Mouse (Mus musculus): ENCODE results near the gene Tsc2.

The Tsc2 gene

DNA sequence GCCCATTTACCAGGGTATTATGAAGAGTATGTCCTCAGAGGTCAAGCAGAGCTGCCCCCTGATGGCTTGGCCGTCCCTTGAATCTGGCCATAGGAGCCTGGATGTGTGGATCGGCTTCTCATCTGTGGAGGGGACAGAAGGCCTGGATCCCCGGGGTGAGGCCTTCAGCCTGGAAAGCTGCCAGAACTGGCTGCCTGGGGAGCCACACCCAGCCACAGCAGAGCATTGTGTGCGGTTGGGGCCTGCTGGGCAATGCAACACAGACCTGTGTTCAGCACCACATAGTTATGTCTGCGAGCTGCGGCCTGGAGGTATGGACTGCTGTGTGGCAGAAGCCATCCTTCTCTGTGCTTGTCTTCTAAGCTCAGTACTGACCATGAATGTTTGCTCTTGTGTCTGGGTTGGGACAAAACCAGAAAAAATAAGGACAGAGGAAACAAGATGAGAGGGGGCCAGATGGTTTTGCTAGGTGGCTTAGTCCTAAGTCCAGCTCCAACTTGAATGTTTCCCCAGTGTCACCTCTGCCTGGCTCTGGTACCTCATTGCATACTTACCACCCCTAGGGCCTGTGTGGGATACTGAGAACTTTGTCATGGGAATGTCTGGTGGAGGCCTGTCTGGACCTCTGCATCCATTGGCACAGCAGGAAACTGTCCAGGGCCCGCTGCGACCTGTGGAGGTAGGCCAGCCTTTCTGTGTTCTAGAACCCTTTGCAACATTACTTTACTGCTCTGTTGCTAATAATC, 65.2 kb downstream of the Tsc2 start:
- DNase-seq (ENCODE audit: low spot score), result peak; percentile 43

DNA sequence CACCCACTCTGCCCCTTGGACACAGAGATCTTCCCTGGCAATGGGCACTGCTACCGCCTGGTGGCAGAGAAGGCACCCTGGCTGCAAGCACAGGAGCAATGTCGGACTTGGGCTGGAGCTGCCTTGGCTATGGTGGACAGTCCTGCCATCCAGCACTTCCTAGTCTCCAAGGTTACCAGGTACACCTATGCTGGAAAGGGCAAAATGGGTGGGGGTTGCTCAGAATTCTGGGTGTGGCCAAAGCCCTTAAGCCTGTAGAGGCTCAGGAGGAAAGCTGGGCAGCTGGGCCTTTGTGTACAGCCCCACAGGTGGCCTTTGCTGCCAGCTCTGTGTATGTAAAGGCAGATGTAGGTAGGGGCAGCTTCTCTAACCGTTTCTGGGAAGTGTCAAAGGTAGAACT, 66.6 kb downstream of the Tsc2 start:
- no peak for DNase-seq (ENCODE audit: low spot score)

DNA sequence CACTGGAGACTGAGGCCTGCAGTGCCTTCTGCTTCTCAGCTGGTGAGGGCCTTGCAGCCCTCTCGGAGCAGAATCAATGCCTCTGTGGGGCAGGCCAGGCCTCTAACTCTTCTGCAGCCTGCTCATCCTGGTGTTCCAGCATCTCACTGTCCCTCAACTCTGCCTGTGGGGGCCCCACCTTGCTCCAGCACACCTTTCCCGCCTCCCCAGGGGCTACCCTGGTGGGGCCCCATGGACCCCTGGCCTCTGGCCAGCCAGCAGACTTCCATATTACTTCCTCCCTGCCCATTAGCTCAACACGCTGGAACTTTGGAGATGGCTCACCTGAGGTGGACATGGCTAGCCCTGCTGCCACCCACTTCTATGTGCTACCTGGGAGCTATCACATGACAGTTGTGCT, 67.3 kb downstream of the Tsc2 start:
- no peak for DNase-seq (ENCODE audit: low spot score)

DNA sequence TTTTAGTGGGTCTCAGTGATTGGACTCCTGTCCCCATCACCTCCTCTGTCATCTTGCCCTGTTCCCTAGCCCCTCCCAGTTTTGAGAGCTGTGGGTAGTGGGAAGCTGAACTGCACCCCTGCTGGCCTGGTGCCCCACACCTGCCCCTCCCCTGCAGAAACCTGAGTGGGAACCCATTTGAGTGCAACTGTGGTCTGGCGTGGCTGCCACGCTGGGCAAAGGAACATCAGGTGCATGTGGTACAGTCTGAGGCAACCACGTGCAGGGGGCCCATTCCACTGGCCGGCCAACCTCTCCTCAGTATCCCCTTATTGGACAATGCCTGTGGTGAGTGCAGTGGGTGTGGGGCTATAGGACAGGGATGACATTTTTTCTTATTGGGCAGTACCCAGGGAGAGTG, 68.0 kb downstream of the Tsc2 start:
- DNase-seq (ENCODE audit: low spot score), result no peak

DNA sequence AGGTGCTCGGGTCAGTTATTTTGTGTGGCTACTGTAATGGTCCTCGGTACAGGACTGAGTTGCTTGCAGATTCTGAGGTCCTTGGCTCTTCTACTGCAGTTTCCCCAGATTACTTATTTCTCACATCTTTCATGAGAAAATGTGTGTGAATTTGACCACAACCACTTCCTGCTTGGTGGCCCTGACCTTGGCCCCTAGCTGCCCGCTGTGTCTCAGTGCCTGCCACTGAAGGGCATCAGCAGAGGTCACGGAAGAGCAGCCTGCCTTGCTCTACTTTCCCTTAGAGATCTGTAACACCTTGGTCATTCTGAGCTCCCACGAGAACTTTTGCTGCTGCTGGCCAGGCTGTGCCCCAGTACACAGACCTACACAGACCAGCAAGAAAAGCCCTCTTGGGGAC, 68.8 kb downstream of the Tsc2 start:
- DNase-seq (ENCODE audit: low spot score), result no peak

DNA sequence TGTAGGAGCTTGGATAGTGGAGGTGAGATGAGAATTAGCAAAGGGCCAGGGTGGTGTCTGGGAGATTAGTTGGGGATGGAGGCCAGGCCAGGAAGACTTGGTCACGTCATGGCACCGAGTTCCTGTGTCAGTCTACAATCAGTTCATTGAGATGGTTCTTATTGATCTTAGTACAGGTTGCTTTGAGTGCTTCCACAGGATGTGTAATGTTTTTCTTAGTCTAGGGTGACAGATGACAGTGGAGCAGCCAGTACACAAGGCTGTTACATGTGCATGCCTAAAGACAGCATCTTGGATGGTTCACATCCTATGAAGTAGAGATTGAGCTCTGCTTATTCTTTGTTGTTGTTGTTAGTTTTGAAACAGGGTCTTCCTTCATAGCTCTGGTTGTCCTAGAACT, 70.8 kb downstream of the Tsc2 start:
- no peak for DNase-seq (ENCODE audit: low spot score)

DNA sequence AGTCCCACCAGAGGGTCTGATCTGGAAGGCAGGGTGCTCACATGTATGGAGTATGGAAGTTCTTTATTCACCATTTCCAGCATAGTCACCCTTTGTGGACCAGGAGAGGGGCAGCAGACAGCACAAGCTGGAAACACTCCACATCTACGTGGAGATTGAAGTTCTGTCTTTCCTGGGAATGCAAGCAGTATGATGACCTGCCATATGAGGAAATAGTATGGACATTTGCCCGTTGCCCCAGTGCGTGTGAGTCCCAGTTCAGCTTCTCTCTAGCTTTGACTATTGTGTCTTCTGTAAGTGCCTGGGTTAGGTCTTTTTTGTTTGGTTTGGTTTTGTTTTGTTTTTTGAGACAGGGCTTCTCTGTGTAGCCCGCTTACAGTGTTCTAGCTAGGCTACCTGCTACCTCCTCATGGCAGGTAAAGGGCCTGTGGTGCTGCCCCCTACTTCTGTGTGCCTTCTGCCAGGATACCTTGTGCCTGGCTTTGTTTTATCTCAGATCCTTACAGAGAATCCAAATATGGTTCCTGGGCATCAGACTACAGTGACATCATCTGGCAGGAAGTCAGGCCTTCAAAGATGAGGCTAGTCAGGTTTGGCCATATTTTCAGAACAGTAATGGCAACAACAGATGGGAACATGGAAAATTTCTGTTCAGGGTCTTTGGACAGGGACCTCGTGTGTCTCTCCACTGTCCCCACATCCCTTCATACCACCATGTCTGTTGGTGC, 72.0 kb downstream of the Tsc2 start:
- no peak for DNase-seq (ENCODE audit: low spot score)

DNA sequence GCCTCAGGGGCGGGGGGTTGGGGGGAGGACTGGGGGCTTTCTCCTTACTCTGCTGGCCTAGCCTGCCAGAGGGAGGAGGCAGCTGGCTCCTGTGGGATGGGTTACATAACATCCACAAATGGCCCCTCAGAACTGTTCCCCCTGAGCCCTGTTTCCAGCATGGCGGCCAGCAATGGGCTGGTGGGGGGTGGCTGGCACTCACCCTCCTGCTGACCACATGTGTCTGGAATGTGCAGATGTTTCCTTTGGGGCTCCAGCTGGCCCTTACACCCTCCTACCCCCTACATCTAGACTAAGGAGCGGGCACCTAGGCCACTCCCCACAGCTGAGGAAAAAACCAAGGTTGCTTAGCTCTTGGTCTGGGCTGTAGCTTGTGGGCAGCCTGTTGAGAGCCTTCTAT, 73.3 kb downstream of the Tsc2 start:
- no peak for DNase-seq (ENCODE audit: low spot score)

DNA sequence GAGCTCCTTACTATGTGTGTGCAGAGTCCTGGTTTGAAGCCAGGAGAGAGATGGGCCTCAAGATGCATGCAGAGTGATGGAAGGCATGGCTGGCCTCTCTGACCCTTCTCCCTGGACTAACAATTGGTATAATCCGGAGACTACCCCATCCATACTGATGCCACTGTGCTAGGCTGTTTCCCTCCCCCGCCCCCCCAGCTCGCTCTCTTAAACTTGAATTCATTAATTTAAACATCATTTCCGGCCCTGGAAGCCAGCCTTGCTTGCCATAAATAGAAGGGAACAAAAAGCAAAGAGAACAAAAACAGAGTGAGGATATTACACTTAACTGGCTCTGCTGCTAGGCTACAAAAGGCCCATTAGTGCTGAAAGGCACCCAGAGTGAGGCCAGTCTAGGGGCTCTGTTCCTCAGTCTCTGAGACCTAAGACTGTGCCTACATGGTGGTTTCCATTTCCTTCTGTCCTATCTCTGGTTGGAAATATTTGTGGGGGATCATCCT, 73.8 kb downstream of the Tsc2 start:
- no peak for DNase-seq (ENCODE audit: low spot score)

DNA sequence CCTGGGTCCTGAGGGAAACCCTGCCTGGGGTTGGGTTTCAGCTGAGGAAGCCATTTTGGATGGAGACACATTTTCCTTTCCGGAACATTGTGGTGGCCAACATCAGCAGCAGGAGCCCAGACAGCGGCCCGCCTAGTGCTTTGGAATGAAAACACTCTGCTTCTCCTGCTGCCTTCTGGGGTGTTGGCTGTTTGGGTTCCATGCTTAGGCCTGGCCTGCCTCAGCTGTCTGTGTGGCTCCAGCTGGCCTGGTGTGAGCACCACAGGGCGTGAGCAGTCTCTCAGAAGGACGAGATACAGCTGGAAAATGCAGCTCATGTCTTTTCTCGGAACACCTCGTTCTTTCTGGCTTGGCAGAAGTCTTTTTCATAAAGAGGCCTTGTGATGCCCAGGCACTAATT, 75.3 kb downstream of the Tsc2 start:
- DNase-seq (ENCODE audit: low spot score), result no peak

DNA sequence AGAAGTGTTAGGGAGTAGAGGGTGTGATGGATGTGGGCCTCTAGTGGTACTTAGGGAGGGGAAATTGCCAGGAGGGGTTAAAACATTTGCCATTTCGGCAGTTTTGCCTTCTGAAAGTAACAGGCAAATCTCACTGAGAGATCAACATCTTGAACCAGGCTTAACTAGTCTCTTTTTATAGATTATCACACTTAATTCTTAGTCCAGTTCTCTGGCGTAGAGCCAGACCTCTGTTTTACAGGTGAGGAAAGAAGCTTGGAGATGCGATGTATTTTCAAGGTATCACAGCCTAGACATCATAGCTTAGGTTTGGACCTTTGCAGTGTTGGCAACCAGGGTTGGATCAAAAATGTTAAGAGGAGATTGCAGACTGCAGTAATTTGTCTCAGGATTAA, 81.4 kb downstream of the Tsc2 start:
- DNase-seq (ENCODE audit: low spot score), result no peak

DNA sequence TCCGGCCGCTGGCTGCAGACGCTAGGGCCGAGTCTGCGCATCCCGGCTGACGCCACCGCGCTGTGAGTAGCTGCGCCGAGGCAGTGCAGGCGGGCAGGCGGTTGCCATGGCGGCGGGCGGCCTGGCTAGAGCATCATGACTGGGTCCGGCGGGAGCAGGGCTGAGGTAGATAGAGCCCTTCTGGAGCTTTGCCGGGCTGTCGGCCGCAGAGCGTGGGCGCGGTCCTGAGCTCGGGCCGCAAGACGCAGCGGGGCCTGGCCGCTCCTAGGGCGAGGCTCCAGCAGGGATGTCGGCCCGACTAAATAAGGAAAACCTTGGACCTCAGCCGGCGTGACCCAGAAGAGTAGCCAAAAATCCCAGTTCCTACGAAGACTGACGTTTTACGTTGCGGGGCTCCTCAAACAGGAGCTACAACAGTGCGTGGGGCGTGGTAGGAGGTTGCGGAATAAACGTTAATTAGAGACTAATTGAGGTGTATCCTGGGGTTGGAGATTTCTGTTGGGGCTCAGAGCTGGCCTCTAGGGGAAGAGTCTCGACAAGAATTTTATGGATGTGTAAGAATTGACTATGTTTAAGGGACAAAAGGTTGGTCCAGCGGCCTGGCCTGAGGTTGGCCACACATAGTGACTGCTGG, 81.9 kb downstream of the Tsc2 start:
- DNase-seq (ENCODE audit: low spot score), result peak; percentile 58

DNA sequence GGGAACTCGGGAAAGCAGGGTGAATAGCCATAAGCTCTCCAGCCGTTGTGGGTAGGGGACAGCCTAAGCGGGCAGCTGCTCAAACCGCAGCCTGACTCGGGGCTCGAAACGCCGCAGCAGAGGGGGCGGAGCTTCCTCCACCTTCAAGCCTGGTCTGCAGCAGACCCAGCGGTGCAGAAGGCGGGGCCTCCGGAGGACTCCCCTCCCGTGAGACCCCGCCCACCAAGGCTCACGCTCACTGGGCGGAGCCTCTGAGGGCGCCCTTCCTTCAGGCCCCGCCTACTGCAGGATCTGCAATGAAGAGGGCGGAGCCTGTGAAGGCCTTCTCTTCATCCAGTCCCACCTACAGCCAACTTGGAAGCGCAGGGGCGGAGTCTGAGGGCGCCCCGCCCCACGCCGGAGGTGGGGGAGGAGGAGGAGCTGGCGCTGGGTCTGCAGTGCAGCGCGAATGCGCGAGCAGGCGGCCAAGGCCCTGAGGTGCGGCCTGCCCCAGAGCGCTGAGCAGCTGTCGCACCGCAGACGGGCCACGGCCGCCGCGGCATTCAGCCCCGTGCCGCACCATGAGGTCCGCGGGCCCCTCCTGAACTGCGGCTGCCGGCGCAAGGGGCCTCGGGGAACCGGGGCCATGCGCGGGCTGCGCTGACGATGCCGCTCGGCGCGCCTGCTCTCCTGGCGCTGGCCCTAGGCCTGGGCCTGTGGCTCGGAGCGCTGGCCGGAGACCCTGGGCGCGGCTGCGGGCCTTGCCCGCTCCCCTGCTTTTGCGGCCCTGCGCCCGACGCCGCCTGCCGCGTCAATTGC, 82.6 kb downstream of the Tsc2 start, which contains the start of gene Pkd1:
Gene Pkd1 (plus strand): TSS at position 217 of the 798 bp plus-strand sequence.
- peak; percentile 100 for DNase-seq (ENCODE audit: low spot score)

DNA sequence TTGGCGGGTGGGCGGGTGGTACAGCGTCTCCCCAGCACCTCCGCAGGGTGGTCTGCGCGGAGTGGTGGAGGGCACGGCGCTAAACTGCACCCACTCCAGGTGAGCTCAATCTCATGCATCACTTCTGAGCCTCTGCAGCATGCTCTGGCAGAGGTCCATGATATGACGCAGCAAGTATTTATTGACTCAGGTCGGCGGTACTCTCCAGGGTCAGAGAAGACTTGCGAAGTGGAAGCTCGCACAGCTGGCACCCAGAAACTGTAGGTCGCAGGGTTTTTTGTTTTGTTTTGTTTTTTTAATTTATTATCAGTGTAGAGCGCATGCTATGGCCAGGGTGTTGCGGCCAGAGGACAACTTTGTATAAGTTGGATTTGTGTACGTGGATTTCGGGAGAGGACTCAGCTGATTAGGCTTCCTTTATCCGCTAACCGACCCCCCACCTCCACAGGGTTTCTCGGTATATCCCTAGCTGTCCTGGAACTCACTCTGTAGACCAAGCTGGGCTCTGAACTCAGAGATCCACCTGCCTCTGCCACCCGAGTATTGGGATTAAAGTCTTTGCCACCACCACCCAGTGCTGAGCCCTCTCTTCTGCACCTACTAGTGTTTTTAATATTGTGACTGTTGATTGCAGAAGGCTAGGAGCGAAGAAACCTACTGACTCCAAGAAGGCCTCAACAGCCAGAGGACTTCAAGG, 83.4 kb downstream of the Tsc2 start:
- DNase-seq (ENCODE audit: low spot score), result peak; percentile 64

DNA sequence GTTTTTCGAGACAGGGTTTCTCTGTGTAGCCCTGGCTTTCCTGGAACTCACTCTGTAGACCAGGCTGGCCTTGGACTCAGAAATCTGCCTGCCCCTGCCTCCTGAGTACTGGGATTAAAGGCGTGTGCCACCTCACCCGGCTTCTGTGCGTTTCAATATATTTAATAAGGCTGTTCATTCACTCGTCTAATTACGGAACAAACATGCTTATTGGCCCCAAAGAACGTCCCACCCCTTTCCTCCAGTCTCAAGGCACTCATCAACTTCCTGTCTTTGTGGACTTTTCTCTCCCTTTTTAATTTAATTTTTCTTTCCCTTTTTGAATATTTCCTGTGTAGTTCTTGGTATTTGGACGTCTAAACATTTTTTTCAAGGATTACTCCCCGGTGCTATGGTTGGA, 84.0 kb downstream of the Tsc2 start:
- peak; percentile 57 for DNase-seq (ENCODE audit: low spot score)

DNA sequence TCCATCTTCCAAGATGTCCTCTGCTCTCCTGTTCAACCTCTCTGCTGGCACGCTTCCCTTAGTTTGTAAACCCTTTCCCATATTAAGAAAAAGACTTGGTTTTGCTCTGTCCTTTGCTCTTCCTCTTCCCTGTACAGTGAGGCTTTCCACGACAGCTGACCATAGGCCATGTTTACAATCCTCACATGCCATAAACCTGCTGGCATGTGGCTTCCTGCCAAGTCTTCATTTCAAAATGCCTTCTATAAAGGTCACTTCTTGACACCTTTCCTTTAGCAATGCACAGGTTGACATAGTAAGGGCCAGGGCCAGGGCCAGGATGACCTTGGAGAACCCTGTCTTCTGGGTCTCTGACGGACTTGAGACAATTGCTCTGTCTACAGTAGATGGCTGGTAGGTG, 86.2 kb downstream of the Tsc2 start:
- no peak for DNase-seq (ENCODE audit: low spot score)

All from c-Kit-positive CD71-positive TER-119-positive erythroid progenitor cells, embryonic 14.5 days (primary cell).